Mouse (Mus musculus) retina, embryonic 14.5 days (tissue): Measurements from ENCODE around the gene Oaz3.

Source experiments
- DNase-seq: peaks from one replicate; pipeline ENCODE4 v3.0.0-alpha.2; 2015; ENCODE audit warnings: low spot score

Gene Oaz3

DNA sequence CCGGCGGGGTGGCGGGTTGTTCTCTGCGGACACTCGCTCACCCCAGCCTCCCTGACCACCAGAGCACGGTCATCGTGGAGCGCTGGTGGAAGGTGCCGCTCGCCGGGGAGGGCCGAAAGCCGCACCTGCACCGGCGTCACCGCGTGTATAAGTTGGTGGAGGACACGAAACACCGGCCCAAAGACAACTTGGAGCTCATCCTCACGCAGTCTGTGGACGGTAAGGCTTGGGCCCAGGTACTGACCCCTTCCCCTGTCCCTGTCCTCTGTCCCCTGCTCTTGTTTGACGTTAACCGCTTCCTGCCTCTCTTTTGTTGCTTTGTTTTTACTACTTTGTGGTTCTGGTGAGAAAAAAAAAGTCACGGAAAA, at the start of gene Oaz3:
TSS of gene Oaz3 (minus strand) at position 319 of the 368 bp plus-strand sequence.
- DNase-seq, result no peak

- no peak for DNase-seq
These were observed 43.9 kb upstream of the Oaz3 start for GRCm38 (mm10) chr3:94487581-94487980.

GRCm38 (mm10) chr3:94485922-94486321, 42.2 kb upstream of the Oaz3 start:
- DNase-seq, result no peak

DNA sequence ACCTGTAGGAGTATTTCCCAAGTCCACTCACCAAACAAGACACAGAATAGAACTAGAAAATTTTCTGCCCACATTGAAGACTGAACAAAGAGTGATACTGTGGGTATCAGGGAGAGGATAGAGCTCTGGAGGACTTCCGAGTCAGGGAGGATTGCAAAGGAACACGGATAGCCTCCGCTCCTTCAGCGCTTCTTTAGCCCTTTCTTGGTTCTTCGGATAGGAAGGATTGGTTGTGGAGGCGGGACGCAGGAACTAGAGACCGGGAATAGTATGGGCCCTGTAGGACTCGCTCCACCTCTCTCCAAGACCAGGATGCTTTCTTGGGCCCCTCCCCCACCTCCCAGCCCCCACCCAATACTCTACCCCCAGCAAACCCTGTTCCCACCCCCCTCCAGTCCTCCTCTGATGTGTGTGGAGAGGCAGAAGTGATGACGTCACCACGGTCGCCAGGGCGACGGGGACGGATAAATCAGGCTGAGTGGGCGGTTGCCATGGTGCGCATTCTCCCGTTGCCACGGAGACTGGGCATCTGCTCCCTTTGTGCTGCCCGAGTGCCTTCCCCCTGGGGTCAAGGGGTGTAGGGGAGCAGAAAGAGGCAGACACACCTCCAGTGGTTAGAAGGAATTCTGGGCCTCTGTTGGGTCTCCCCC, 40.2 kb upstream of the Oaz3 start:
- peak; percentile 93 for DNase-seq

DNA sequence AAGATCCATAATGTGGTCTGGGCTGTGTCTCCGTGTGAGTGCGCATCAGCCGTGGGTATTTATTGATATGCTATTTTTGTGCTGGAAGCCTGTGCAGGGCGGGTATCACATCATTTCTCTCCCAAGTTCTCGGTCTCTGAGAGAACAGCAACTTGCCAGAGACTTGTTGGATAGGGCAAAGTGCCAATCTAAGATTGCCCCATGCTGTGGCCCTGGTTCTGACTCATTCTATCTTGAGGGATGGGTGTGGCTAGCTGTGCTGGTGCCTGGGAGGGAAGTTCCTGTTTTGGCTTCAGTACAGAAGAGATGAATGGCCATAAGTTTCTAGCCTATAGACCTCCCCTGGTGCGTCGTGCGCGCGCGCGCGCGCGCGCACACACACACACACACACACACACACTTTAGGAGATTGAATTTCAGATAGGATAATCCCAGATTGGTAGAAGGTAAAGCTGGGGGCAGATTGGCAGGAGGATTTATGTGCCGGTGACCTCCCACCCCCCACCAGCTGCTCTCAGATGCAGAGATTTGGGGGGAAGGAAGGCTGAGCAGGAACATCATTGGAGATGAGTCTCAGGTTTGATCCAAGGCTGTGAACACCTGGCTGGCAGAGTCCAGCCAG, 39.2 kb upstream of the Oaz3 start:
- no peak for DNase-seq

DNA sequence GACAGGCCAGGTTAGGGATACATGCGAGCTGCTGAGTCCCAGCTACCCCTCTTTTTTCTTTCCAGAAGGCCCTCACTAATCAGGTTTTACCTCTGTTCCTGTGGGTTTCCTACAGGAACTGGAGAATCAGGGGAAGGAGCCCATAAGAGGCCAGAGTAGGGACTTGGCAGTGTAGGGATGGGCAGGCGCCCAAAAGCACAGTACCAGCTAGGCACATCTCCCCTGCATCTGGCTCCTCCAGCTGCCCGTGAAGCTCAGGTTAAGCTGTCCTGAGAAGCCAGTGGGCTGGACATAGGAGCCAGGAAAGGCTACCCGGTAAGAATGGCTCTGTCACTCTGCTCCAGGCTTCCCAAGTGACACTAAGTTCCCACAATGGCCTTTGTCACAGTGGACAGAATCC, 37.7 kb upstream of the Oaz3 start:
- no peak for DNase-seq

DNA sequence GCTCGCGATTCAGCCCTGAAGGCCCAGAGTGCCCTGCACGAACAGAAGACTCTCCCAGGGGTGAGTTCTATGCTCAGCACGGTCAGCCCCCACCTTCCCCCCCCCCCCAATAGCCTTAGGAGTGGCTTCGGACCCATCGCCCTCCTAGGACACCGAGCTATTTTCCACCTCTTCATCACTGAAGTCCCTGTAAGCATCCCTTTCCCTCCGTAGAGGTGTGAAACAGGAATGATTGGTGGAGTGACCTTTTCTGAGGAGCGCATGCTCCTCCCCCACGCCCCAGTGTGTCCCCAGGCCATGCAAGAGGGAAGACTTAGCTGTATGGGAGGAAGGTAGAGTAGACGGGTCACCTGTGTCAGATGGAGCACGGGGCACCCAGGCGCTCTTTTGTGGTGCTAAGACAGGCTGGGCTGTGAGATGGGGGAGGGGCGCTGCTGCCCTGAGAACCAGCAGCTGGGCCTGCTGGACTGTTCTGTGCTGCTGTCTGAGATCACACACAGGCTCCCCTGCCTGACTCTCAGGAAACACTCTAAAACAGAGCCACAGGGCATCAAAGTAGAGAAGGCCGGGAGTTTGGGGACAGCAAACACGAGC, 36.7 kb upstream of the Oaz3 start, which contains the start of gene Riiad1:
TSS of gene Riiad1 (minus strand) at position 51 of the 594 bp plus-strand sequence.
- peak; percentile 56 for DNase-seq

- no peak for DNase-seq
These were observed 35.8 kb upstream of the Oaz3 start for GRCm38 (mm10) chr3:94479564-94479963.

DNA sequence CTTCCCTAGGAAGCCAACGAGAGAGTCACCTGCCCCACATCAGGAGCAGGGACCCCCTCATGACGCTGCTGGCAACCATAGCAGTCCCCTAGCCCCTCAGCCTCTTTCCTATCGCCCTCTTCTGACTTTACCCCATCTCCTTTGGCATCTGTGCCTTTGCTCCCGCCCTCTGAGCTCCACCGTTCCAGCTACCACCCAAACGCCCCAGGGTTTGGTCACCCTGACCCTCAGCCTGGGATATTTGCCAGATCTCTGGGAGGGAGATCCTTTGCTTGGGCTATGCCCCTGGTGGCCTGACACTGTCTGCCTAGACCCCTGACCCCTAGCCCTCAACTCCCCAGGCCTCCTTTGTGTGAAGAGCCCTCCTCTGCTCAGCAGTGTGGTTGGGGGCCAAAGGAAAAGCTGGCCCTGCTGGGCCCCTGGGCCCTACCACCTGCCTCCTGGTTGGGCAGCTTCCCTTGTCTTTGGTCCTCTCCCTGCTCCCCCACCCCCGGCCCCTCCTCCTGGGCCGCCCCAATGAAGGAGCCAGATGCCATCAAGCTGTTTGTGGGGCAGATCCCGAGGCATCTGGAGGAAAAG, 35.0 kb upstream of the Oaz3 start:
- no peak for DNase-seq

GRCm38 (mm10) chr3:94477981-94478422, 34.3 kb upstream of the Oaz3 start, which contains the start of gene Celf3:
TSS of gene Celf3 (plus strand) at chr3:94478295.
- DNase-seq, result peak; percentile 81

DNA sequence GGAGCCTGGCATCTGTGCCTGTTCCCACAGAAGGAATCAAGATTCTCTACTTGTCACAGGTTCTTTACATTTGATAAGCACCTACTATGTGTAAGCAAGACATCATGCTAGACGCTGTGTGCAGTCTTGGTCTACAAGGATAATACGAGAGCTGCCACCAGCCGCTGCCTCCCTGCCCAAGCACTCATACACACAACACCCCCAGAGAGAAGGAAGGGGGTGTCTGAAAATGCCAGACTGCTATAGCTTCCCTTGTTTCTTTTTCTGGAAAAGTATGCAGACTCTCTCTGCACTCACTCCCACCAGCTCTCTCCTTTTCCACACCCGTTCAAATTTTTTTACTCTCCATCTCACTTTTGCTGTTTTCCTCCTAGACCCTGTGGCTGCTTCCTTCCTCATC, 33.7 kb upstream of the Oaz3 start:
- DNase-seq, result no peak

DNA sequence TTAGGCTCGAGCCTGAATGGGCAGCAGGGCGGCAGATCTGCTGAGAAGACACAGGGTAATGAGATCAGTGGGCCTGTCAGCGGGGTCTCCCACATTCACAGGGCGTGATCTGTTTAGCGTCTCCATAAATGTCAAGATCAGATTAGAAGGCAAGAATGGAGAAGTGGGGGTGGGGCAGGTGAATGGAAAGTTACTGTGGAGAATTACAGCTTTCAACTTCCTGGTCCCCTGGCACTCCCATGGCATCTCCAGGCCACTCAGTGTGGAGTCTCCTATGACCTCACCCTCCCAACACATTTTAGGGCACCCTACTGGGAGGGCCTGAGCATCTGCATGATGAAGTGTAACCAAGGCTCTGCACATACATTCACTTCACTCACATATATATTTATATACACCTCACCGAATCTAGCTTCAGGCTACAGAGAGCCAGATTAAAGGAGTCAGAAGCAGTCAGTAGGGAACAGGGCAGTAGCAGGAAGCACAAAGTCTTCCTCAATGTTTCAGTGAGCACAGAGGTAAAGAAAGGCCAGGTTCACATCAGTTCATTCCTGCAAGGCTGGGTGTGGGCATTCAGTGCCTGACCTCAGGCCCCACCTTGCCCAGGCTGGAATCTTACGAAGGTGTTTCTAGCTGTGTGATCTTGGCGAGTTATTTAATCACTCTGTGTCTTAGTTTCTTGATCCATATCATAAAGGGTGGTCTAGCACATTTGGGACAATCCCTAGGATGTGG, 32.8 kb upstream of the Oaz3 start:
- no peak for DNase-seq

- DNase-seq, result no peak
These were observed 30.0 kb upstream of the Oaz3 start for GRCm38 (mm10) chr3:94473567-94474232.

- DNase-seq, result no peak
These were observed 29.4 kb upstream of the Oaz3 start for GRCm38 (mm10) chr3:94473115-94473505.

DNA sequence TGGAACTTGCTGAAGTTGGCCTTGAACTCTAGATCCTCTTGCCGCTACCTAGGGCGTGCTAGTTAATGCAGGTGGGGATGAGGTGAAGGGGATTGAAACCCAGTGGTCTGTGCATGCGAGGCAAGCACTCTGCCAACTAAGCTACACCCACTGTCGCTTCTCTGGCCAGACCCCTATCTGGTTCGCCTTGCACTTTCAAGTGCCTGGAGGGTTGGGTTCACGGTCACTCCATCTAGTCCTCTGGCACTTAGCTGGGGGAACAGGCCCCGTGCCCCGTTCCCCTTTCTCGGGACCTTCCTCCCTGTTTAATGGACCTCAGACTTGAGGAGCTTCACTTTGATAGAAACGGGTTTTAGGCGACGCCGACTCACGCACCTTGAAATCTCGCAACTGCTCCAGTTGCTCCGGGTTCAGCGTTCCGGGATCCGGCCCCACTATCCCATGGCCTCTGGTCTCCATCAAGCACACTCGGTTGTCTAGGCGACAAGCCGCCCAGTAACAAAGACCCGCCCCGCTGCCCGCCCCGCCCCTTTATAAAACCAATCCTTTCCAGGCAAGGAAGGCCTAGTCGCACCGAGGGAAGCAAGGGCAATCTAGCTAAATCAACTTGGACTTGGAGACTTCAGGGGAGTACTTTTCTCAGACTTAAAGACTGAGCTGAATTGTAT, 28.9 kb upstream of the Oaz3 start:
- DNase-seq, result peak; percentile 72

GRCm38 (mm10) chr3:94468931-94469330, 25.2 kb upstream of the Oaz3 start:
- DNase-seq, result no peak

DNA sequence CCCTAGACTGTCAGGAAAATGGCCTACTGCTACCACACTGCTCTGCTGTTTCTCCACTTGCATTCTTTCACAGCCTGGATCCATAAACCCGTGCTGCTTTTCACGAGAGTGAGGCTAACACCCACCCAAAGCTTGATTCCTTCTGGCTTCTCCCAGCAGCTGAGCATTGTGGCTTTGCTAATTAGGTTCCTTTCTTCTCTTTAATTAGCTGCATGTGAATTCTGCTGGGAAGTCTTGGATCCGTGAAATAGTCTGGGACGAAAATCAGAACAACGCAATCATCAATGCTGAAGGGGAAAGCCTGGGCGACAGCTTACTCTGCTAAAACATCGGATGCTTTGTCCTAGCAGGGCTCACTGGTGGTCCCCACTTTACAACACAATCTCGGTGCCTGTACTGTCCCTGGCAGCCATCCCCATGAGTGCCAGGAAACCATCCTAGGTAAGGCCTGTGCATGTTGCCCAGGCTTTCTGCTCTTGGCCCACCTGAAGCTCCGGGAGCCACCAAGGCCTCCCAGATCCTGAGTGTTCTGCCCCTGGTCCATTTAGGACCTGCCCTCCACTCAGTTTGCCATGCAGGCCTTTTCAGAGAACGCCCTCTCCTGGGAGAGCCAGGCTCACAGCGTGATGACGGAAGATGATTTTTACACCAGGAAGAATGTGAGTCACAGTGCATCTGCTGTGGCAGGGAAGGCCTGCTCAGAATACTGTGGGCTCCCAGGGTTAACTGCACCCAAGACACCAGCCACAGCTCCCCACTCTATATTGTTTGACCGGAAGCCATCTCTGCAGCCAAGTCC, 22.1 kb upstream of the Oaz3 start:
- no peak for DNase-seq

- DNase-seq, result no peak
These were observed 20.3 kb upstream of the Oaz3 start for GRCm38 (mm10) chr3:94463926-94464578.

GRCm38 (mm10) chr3:94459834-94460233, 16.1 kb upstream of the Oaz3 start:
- no peak for DNase-seq

- no peak for DNase-seq
These were observed 13.3 kb upstream of the Oaz3 start for GRCm38 (mm10) chr3:94457055-94457454.
